Mouse (Mus musculus): ENCODE data around the gene Zfp169. TPM values are rescaled to one million over a fixed set of nuclear protein-coding genes. Genes with fewer than 3 reads are reported as not detected.

Zfp169 gene
- polyA plus RNA-seq, 2 experiments, result 5.6 to 8.6 TPM

DNA sequence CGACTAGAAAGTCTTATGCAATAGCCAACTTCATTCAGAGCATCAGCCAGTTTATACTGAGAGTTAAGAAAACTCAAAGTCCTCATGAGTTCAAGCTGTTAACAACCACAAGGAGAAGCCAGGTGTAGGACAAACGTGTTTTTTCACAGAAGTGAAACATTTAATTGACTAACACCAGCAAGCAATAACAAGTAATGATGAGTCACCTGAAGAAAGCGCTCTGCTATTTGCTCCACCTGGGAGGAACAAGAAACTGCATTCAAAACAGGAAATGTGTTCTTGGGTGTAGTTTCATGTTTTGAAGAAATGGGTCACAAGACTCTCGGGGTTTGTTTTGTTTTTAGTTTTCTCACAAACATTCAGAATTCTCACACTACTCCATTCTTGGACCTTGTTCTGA lies 2.6 kb upstream of the Zfp169 start:
- H3K36me3 ChIP-seq (ENCODE audit: control insufficient read depth, insufficient read depth, low read length), result no peaks in the 10 kb centered on the region
- DNase-seq (ENCODE audit: low spot score) (no peak), ATAC-seq (ENCODE audit: low FRiP score, low read depth) (no peak)
- H3K4me3 ChIP-seq (replicated peaks; ENCODE audit: low read length), result no peak overlapping the region
- no peak for TF ChIP-seq POLR2A (IDR thresholded peaks at IDR 0.05; ENCODE audit: borderline replicate concordance, extremely low read depth, insufficient read depth, insufficient read length)
- H3K27ac ChIP-seq (replicated peaks; ENCODE audit: low read depth, low read length), result no peak overlapping the region
- H3K27me3 ChIP-seq (ENCODE audit: control insufficient read depth, insufficient read depth, low read length), result no peaks in the 10 kb centered on the region
- peaks cover 4% of the 10 kb centered on the region; the same call in 1 of the 2 replicates for H3K4me1 ChIP-seq (ENCODE audit: control insufficient read depth, insufficient read depth, low read length)
- no peak overlapping the region for H3K9ac ChIP-seq (ENCODE audit: low read depth, low read length, severe bottlenecking)
- no peak overlapping the region for H3K4me2 ChIP-seq (replicated peaks; ENCODE audit: low read depth, low read length, severe bottlenecking)
- WGBS, result 75% methylated on average over 4 of the region's 4 CpGs
- no peaks in the 10 kb centered on the region for H3K9me3 ChIP-seq (ENCODE audit: control insufficient read depth, low read length)

- Histone ChIP-seq H3K9me3 (ENCODE audit: control insufficient read depth, low read length) (no peaks in the 10 kb centered on the region), H3K36me3 (ENCODE audit: control insufficient read depth, insufficient read depth, low read length) (peaks cover 19% of the 10 kb centered on the region), H3K4me2 (replicated peaks; ENCODE audit: low read depth, low read length, severe bottlenecking) (no peak overlapping the region), H3K9ac (ENCODE audit: low read depth, low read length, severe bottlenecking) (no peak overlapping the region), H3K4me1 (ENCODE audit: control insufficient read depth, insufficient read depth, low read length) (peaks cover 4% of the 10 kb centered on the region; the same call in 1 of the 2 replicates), H3K4me3 (replicated peaks; ENCODE audit: low read length) (no peak overlapping the region), H3K27ac (replicated peaks; ENCODE audit: low read depth, low read length) (no peak overlapping the region), H3K27me3 (ENCODE audit: control insufficient read depth, insufficient read depth, low read length) (no peaks in the 10 kb centered on the region)
- DNase-seq (ENCODE audit: low spot score) (no peak), ATAC-seq (ENCODE audit: low FRiP score, low read depth) (no peak)
- 84% methylated on average over 9 of the region's 9 CpGs for WGBS
- no peak for TF ChIP-seq POLR2A (IDR thresholded peaks at IDR 0.05; ENCODE audit: borderline replicate concordance, extremely low read depth, insufficient read depth, insufficient read length)
Measured at GRCm38 (mm10) chr13:48508661-48509060, 4.6 kb downstream of the Zfp169 start.

DNA sequence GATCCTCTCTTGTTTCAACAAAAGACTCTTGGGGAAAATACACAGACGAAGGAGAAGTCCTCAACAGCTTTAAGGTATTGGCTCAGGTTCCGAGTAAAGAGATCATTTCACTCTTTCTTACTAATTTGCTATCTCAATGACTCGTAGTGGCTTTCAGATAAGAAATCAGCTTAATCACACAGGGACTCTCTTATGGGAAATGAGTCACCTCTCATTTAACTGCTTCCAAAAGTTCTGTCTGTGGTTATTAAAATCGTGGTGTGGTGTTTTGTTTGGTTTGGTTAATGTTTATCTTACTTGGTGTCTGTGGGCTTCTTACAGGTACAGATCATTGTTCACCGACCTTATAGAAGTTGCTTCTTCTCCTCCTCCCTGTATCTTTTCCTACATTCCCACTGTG lies 10.8 kb downstream of the Zfp169 start:
- no peak overlapping the region for H3K9ac ChIP-seq (ENCODE audit: low read depth, low read length, severe bottlenecking)

GRCm38 (mm10) chr13:48498676-48499075 lies 14.6 kb downstream of the Zfp169 start:
- peak overlapping the region; percentile 28; the same call in 1 of the 2 replicates for H3K27ac ChIP-seq (replicated peaks; ENCODE audit: low read depth, low read length)
- DNase-seq (ENCODE audit: low spot score), result peak; percentile 88
- no peaks in the 10 kb centered on the region for H3K27me3 ChIP-seq (ENCODE audit: control insufficient read depth, insufficient read depth, low read length)
- no peak overlapping the region for H3K4me2 ChIP-seq (replicated peaks; ENCODE audit: low read depth, low read length, severe bottlenecking)
- H3K4me3 ChIP-seq (replicated peaks; ENCODE audit: low read length), result no peak overlapping the region
- peak; percentile 85 for ATAC-seq (ENCODE audit: low FRiP score, low read depth)
- H3K4me1 ChIP-seq (ENCODE audit: control insufficient read depth, insufficient read depth, low read length), result peaks cover 14% of the 10 kb centered on the region
- no peak for TF ChIP-seq POLR2A (IDR thresholded peaks at IDR 0.05; ENCODE audit: borderline replicate concordance, extremely low read depth, insufficient read depth, insufficient read length)
- H3K36me3 ChIP-seq (ENCODE audit: control insufficient read depth, insufficient read depth, low read length), result peaks cover 38% of the 10 kb centered on the region
- no peak overlapping the region for H3K9ac ChIP-seq (ENCODE audit: low read depth, low read length, severe bottlenecking)
- H3K9me3 ChIP-seq (ENCODE audit: control insufficient read depth, low read length), result peaks cover 11% of the 10 kb centered on the region
- 21% methylated on average over 4 of the region's 4 CpGs for WGBS

More for the DNA sequence above, 10.8 kb downstream of the Zfp169 start:
- Histone ChIP-seq H3K27me3 (ENCODE audit: control insufficient read depth, insufficient read depth, low read length) (no peaks in the 10 kb centered on the region), H3K36me3 (ENCODE audit: control insufficient read depth, insufficient read depth, low read length) (peaks cover 39% of the 10 kb centered on the region), H3K9me3 (ENCODE audit: control insufficient read depth, low read length) (no peaks in the 10 kb centered on the region), H3K4me3 (replicated peaks; ENCODE audit: low read length) (no peak overlapping the region), H3K4me1 (ENCODE audit: control insufficient read depth, insufficient read depth, low read length) (peaks cover 14% of the 10 kb centered on the region), H3K27ac (replicated peaks; ENCODE audit: low read depth, low read length) (no peak overlapping the region), H3K4me2 (replicated peaks; ENCODE audit: low read depth, low read length, severe bottlenecking) (no peak overlapping the region)
- DNase-seq (ENCODE audit: low spot score), result no peak
- 84% methylated on average over 5 of the region's 5 CpGs for WGBS
- no peak for ATAC-seq (ENCODE audit: low FRiP score, low read depth)
- TF ChIP-seq POLR2A (IDR thresholded peaks at IDR 0.05; ENCODE audit: borderline replicate concordance, extremely low read depth, insufficient read depth, insufficient read length), result no peak

- peak; percentile 49 for DNase-seq (ENCODE audit: low spot score)
- Histone ChIP-seq H3K9me3 (ENCODE audit: control insufficient read depth, low read length) (peaks cover 11% of the 10 kb centered on the region), H3K9ac (ENCODE audit: low read depth, low read length, severe bottlenecking) (no peak overlapping the region), H3K4me1 (ENCODE audit: control insufficient read depth, insufficient read depth, low read length) (peaks cover 14% of the 10 kb centered on the region), H3K4me2 (replicated peaks; ENCODE audit: low read depth, low read length, severe bottlenecking) (no peak overlapping the region), H3K27me3 (ENCODE audit: control insufficient read depth, insufficient read depth, low read length) (no peaks in the 10 kb centered on the region), H3K27ac (replicated peaks; ENCODE audit: low read depth, low read length) (no peak overlapping the region), H3K36me3 (ENCODE audit: control insufficient read depth, insufficient read depth, low read length) (peaks cover 34% of the 10 kb centered on the region), H3K4me3 (replicated peaks; ENCODE audit: low read length) (no peak overlapping the region)
- no peak for TF ChIP-seq POLR2A (IDR thresholded peaks at IDR 0.05; ENCODE audit: borderline replicate concordance, extremely low read depth, insufficient read depth, insufficient read length)
- peak; percentile 69 for ATAC-seq (ENCODE audit: low FRiP score, low read depth)
- 19% methylated on average over 15 of the region's 15 CpGs for WGBS
Measured at GRCm38 (mm10) chr13:48497693-48498221, 15.5 kb downstream of the Zfp169 start.
